Comparison of ENCODE assay signal across 24 mouse cellular contexts in genomic region chr2:104183246-104183845, GRCm38 (mm10).
A peak's percentile ranks its signal among the peaks of the same experiment; 100 is the strongest.
DNase-seq lines count a peak whose midpoint lies in the region; ATAC-seq and TF ChIP-seq lines count a peak whose summit lies in the region.
"Had no signal": no experiment of that assay in that cellular context is flagged by ENCODE, and none has a peak within 500 bp of the region (broad histone marks: within the 10 kb centered on the region; RNA-seq: fewer than 3 reads in every experiment).

No protein-coding gene starts in this region.

- H3K27me3 ChIP-seq in midbrain, embryonic 11.5 days (ENCODE audit: control insufficient read depth, insufficient read depth, low read length): no peaks in the 10 kb centered on the region
- no peaks in the 10 kb centered on the region for H3K27me3 ChIP-seq in midbrain, embryonic 14.5 days (ENCODE audit: control insufficient read depth, insufficient read depth, low read length)
- H3K27me3 ChIP-seq in MEL (ENCODE audit: control insufficient read depth in 1 of 2, insufficient read depth in 2 of 2, low read length in 2 of 2): no peaks in the 10 kb centered on the region
- no peaks in the 10 kb centered on the region for H3K27me3 ChIP-seq in hindbrain, embryonic 14.5 days (ENCODE audit: control insufficient read depth, insufficient read depth, low read length)
- H3K27me3 ChIP-seq: CH12.LX, Patski had no signal

- no peaks in the 10 kb centered on the region for H3K4me1 ChIP-seq in midbrain, embryonic 11.5 days (ENCODE audit: control insufficient read depth, insufficient read depth, low read length)
- H3K4me1 ChIP-seq in midbrain, embryonic 14.5 days (ENCODE audit: control insufficient read depth, insufficient read depth, low read length): no peaks in the 10 kb centered on the region
- H3K4me1 ChIP-seq in MEL (ENCODE audit: control insufficient read depth in 1 of 2, insufficient read depth in 2 of 2, low read length in 2 of 2): peaks cover 30 to 57% of the 10 kb centered on the region in 2 experiments
- no peaks in the 10 kb centered on the region for H3K4me1 ChIP-seq in hindbrain, embryonic 14.5 days (replicated peaks; ENCODE audit: control insufficient read depth, insufficient read depth, low read length)

- no peak overlapping the region for H3K9ac ChIP-seq in midbrain, embryonic 11.5 days (ENCODE audit: low read length)
- H3K9ac ChIP-seq in midbrain, embryonic 14.5 days (replicated peaks; ENCODE audit: low read length): no peak overlapping the region
- H3K9ac ChIP-seq in MEL (ENCODE audit: control insufficient read depth, low read depth, low read length, poor library complexity, severe bottlenecking): peak overlapping the region; percentile 43
- no peak overlapping the region for H3K9ac ChIP-seq in hindbrain, embryonic 14.5 days

- H3K4me3 ChIP-seq in midbrain, embryonic 11.5 days (ENCODE audit: low read depth, low read length): no peak overlapping the region
- no peak overlapping the region for H3K4me3 ChIP-seq in midbrain, embryonic 14.5 days (replicated peaks; ENCODE audit: low read depth, low read length)
- H3K4me3 ChIP-seq in MEL (ENCODE audit: control insufficient read depth in 1 of 2, insufficient read depth in 1 of 2, low read depth in 2 of 2, low read length in 2 of 2): no peak overlapping the region; a peak in 1 of 4 replicates
- no peak overlapping the region for H3K4me3 ChIP-seq in left cerebral cortex, adult 2 months
- H3K4me3 ChIP-seq in hindbrain, embryonic 14.5 days (replicated peaks; ENCODE audit: low read length): no peak overlapping the region

- no peaks in the 10 kb centered on the region for H3K36me3 ChIP-seq in midbrain, embryonic 11.5 days (ENCODE audit: control insufficient read depth, insufficient read depth, low read length)
- no peaks in the 10 kb centered on the region for H3K36me3 ChIP-seq in midbrain, embryonic 14.5 days (ENCODE audit: control insufficient read depth, insufficient read depth, low read length)
- H3K36me3 ChIP-seq in MEL (ENCODE audit: control insufficient read depth in 1 of 2, insufficient read depth in 2 of 2, low read length in 2 of 2): peaks cover 0 to 45% of the 10 kb centered on the region in 2 experiments; a peak in 2 of 4 replicates
- 0 out of 2 replicates have a peak, but pooled peaks cover 3% of the 10 kb centered on the region for H3K36me3 ChIP-seq in hindbrain, embryonic 14.5 days (replicated peaks; ENCODE audit: control insufficient read depth, insufficient read depth)
- H3K36me3 ChIP-seq: G1E had no signal

- TF ChIP-seq EP300 in MEL (IDR thresholded peaks at IDR 0.05; ENCODE audit: low read depth in 1 of 2, low read length in 2 of 2): peak in 1 of 2 experiments; percentile 27; a peak in 1 of 4 replicates

- no peak for TF ChIP-seq CTCF in MEL (IDR thresholded peaks at IDR 0.05 in 2 of 3, conservative IDR thresholded peaks at IDR 0.05 in 1 of 3; ENCODE audit: control insufficient read depth in 1 of 3, insufficient read depth in 1 of 3, low read depth in 2 of 3, low read length in 3 of 3, poor library complexity in 1 of 3, severe bottlenecking in 1 of 3)
- no peak for TF ChIP-seq CTCF in left cerebral cortex, adult 2 months (IDR thresholded peaks at IDR 0.05)

- no peaks in the 10 kb centered on the region; the same call in 1 of the 2 replicates for H3K79me2 ChIP-seq in MEL (ENCODE audit: control insufficient read depth, insufficient read depth, low read length, poor library complexity)

- no peak for TF ChIP-seq POLR2A in MEL (IDR thresholded peaks at IDR 0.05; ENCODE audit: control insufficient read depth in 1 of 2, insufficient read depth in 1 of 2, low read depth in 1 of 2, low read length in 2 of 2, poor library complexity in 1 of 2)

- H3K9me3 ChIP-seq in midbrain, embryonic 11.5 days (ENCODE audit: control insufficient read depth, low read length): no peaks in the 10 kb centered on the region
- no peaks in the 10 kb centered on the region for H3K9me3 ChIP-seq in midbrain, embryonic 14.5 days (ENCODE audit: control insufficient read depth, low read length)
- H3K9me3 ChIP-seq in MEL (replicated peaks; ENCODE audit: insufficient read depth, low read length): no peaks in the 10 kb centered on the region
- no peaks in the 10 kb centered on the region for H3K9me3 ChIP-seq in hindbrain, embryonic 14.5 days (ENCODE audit: control insufficient read depth, low read length)
- H3K9me3 ChIP-seq: G1E had no signal

- peak; percentile 58 for DNase-seq in heart, adult 11 months
- DNase-seq in heart, postnatal 14 days: no peak
- peak; percentile 70 for DNase-seq in midbrain, embryonic 11.5 days (ENCODE audit: low spot score, missing footprints)
- no peak for DNase-seq in midbrain, embryonic 14.5 days
- peak; percentile 69 for DNase-seq in MEL (ENCODE audit: low read depth, low spot score)
- peak; percentile 7 for DNase-seq in adipocyte (ENCODE audit: low spot score)
- DNase-seq in left cerebral cortex, adult 2 months (ENCODE audit: extremely low spot score in 1 of 2, low spot score in 2 of 2): no peak
- DNase-seq in hindbrain, embryonic 14.5 days (ENCODE audit: low spot score): no peak
- DNase-seq: adrenal gland, adult 2 months; adrenal gland, adult 8-10 months; adrenal gland, postnatal 10 days; adrenal gland, postnatal 14 days; adrenal gland, postnatal 25 days; adrenal gland, postnatal 36 days; B cell, adult 2 months; cerebellum, adult 11 months; cerebellum, adult 11-12 months; cerebellum, adult 18-20 months; cerebellum, adult 2 months had no signal

- 80% methylated on average over 5 of the region's 5 CpGs for WGBS in midbrain, embryonic 11.5 days
- 83% methylated on average over 5 of the region's 5 CpGs for WGBS in midbrain, embryonic 14.5 days
- WGBS in hindbrain, embryonic 14.5 days: 83% methylated on average over 5 of the region's 5 CpGs

- TF ChIP-seq RAD21 in MEL (IDR thresholded peaks at IDR 0.05; ENCODE audit: low read depth, low read length): no peak

- ATAC-seq in midbrain, embryonic 11.5 days (ENCODE audit: low FRiP score): no peak
- no peak for ATAC-seq in midbrain, embryonic 14.5 days (ENCODE audit: low FRiP score, low TSS enrichment)
- no peak for ATAC-seq in hindbrain, embryonic 14.5 days (ENCODE audit: low FRiP score)
- ATAC-seq: activated CD4-positive, CD25-positive, alpha-beta regulatory T cell, adult 4 months; CD4-positive, CD25-positive, alpha-beta regulatory T cell, adult 4 months; Patski had no signal

- no peak overlapping the region for H3K4me2 ChIP-seq in midbrain, embryonic 11.5 days
- no peak overlapping the region for H3K4me2 ChIP-seq in midbrain, embryonic 14.5 days (ENCODE audit: low read length)
- H3K4me2 ChIP-seq in hindbrain, embryonic 14.5 days (replicated peaks): no peak overlapping the region

- intact Hi-C loops in heart, postnatal 14 days (cut with DNase I): no loop called here
- intact Hi-C loops in left cerebral cortex, adult 2 months (cut with DNase I): no loop called here

- H3K27ac ChIP-seq in midbrain, embryonic 11.5 days (ENCODE audit: low read depth, low read length): no peak overlapping the region
- H3K27ac ChIP-seq in midbrain, embryonic 14.5 days (replicated peaks; ENCODE audit: low read depth, low read length): no peak overlapping the region
- peak overlapping the region; percentile 97 for H3K27ac ChIP-seq in MEL (ENCODE audit: control insufficient read depth, low read depth, low read length)
- no peak overlapping the region for H3K27ac ChIP-seq in left cerebral cortex, adult 2 months
- no peak overlapping the region for H3K27ac ChIP-seq in hindbrain, embryonic 14.5 days

TF ChIP-seq in MEL, 35 proteins besides CTCF, POLR2A, EP300 and RAD21:
- TF ChIP-seq GATA1 (IDR thresholded peaks at IDR 0.05; ENCODE audit: low read depth, low read length): 0 out of 2 replicates have a peak, but pooled peaks have one; percentile 12
- TF ChIP-seq ZNF384 (IDR thresholded peaks at IDR 0.05; ENCODE audit: low read depth, low read length): peak; percentile 71; the same call in 1 of the 2 replicates
- no peak for TF ChIP-seq ZMIZ1 (IDR thresholded peaks at IDR 0.05; ENCODE audit: low read depth, low read length)
- peak; percentile 13; the same call in 1 of the 2 replicates for TF ChIP-seq MAFK (IDR thresholded peaks at IDR 0.05; ENCODE audit: borderline replicate concordance, low read depth, low read length)
- no peak for TF ChIP-seq GABPA (IDR thresholded peaks at IDR 0.05; ENCODE audit: low read depth, low read length)
- peak; percentile 69; the same call in 1 of the 2 replicates for TF ChIP-seq ETS1 (IDR thresholded peaks at IDR 0.05; ENCODE audit: low read depth, low read length)
- TF ChIP-seq MYB (IDR thresholded peaks at IDR 0.05; ENCODE audit: low read depth, low read length): no peak
- 0 out of 2 replicates have a peak, but pooled peaks have one; percentile 22 for TF ChIP-seq SIN3A (IDR thresholded peaks at IDR 0.05; ENCODE audit: low read length)

Comparison
In these comparisons a context has a peak if more than half of its experiments do, and no peak if none do; other contexts are left out.
1. DNase-seq: peak in heart, adult 11 months (single experiment), midbrain, embryonic 11.5 days (single experiment), MEL (single experiment) and adipocyte (single experiment); none in heart, postnatal 14 days (0 of 2), midbrain, embryonic 14.5 days (single experiment), left cerebral cortex, adult 2 months (0 of 2) and hindbrain, embryonic 14.5 days (single experiment).